Mouse (Mus musculus) CH12.LX (cell line): ENCODE measurements around the gene Best2. TPM values are rescaled to one million over a fixed set of nuclear protein-coding genes. Genes with fewer than 3 reads are reported as not detected.

Source experiments
- DNase-seq: peaks from one replicate; pipeline ENCODE4 v3.0.0-alpha.2; 2013; ENCODE audit errors: extremely low read depth
- H3K27ac ChIP-seq: 2 replicates; pipeline ENCODE4 v1.5.1; 2012; ENCODE audit warnings: low read depth, mild to moderate bottlenecking, control low read depth, moderate library complexity; ENCODE audit not compliant: insufficient read depth
- H3K27me3 ChIP-seq: replicated peaks from 2 replicates; pipeline ENCODE3; 2012; ENCODE audit warnings: inconsistent platforms
- H3K36me3 ChIP-seq, 2 experiments: replicated peaks in 1 of 2; 2 replicates each; pipeline versions ENCODE3 to v1.6.1; 2012; ENCODE audit warnings: inconsistent platforms in 1 of 2, low read length in 1 of 2, mild to moderate bottlenecking in 1 of 2, mixed read lengths in 1 of 2, moderate library complexity in 1 of 2; ENCODE audit not compliant: control insufficient read depth in 1 of 2, insufficient read depth in 1 of 2
- H3K4me1 ChIP-seq, 2 experiments: 2 replicates each; pipeline ENCODE4 v1.6.1; 2012; ENCODE audit warnings: inconsistent platforms in 1 of 2, moderate library complexity in 1 of 2; ENCODE audit not compliant: insufficient read depth in 2 of 2, control insufficient read depth in 1 of 2
- H3K4me2 ChIP-seq: 2 replicates; pipeline ENCODE4 v1.6.1; 2012; ENCODE audit warnings: low read depth, mild to moderate bottlenecking, control low read depth; ENCODE audit not compliant: poor library complexity, insufficient read depth, severe bottlenecking
- H3K4me3 ChIP-seq, 3 experiments: fragments of 150-350 bp in 1 of 3; sonication (generic) in 1 of 3; replicated peaks in 1 of 3; 2 replicates each; pipeline versions ENCODE3 to v1.5.1; 2011 to 2012; ENCODE audit warnings: low read depth in 2 of 3, low read length in 2 of 3, mild to moderate bottlenecking in 2 of 3, moderate library complexity in 2 of 3, control low read depth in 1 of 3, improper control_type of control experiment in 1 of 3, inconsistent platforms in 1 of 3, mixed read lengths in 1 of 3; ENCODE audit not compliant: poor library complexity in 1 of 3
- H3K79me2 ChIP-seq: replicated peaks from 2 replicates; pipeline ENCODE4 v1.6.1; 2012; ENCODE audit warnings: mild to moderate bottlenecking, moderate library complexity; ENCODE audit not compliant: control insufficient read depth, poor library complexity, insufficient read depth, severe bottlenecking; ENCODE audit errors: extremely low read depth
- H3K9ac ChIP-seq: 2 replicates; pipeline ENCODE4 v1.6.1; 2012; ENCODE audit warnings: low read depth, mild to moderate bottlenecking, control low read depth, moderate library complexity; ENCODE audit not compliant: insufficient read depth
- H3K9me3 ChIP-seq: replicated peaks from 2 replicates; pipeline ENCODE3; 2012; ENCODE audit warnings: low read length, inconsistent platforms, mixed read lengths
- BHLHE40 ChIP-seq: IDR thresholded peaks from 2 replicates; pipeline ENCODE4 v1.6.1; 2011; ENCODE audit warnings: mild to moderate bottlenecking, low read depth, low read length, improper control_type of control experiment
- CHD1 ChIP-seq: IDR thresholded peaks from 2 replicates; pipeline ENCODE4 v1.6.1; 2012; ENCODE audit warnings: low read depth, low read length, improper control_type of control experiment, inconsistent platforms
- CHD2 ChIP-seq: IDR thresholded peaks from 2 replicates; pipeline ENCODE4 v1.6.1; 2011; ENCODE audit warnings: low read length, improper control_type of control experiment
- CTCF ChIP-seq, 2 experiments: IDR thresholded peaks in 1 of 2; conservative IDR thresholded peaks in 1 of 2; 2 replicates each; pipeline ENCODE4 v1.5.1; 2011 to 2012; ENCODE audit warnings: low read depth in 2 of 2, low read length in 2 of 2, improper control_type of control experiment in 1 of 2, inconsistent platforms in 1 of 2, mild to moderate bottlenecking in 1 of 2, moderate library complexity in 1 of 2
- E2F4 ChIP-seq: IDR thresholded peaks from 2 replicates; pipeline ENCODE4 v1.6.1; 2011; ENCODE audit warnings: low read depth, low read length, improper control_type of control experiment; ENCODE audit not compliant: insufficient replicate concordance
- ELF1 ChIP-seq: IDR thresholded peaks from 2 replicates; pipeline ENCODE4 v1.6.1; 2014; ENCODE audit warnings: low read depth, mild to moderate bottlenecking, inconsistent platforms, low read length, improper control_type of control experiment
- EP300 ChIP-seq: IDR thresholded peaks from 2 replicates; pipeline ENCODE4 v1.6.1; 2011; ENCODE audit warnings: low read length, improper control_type of control experiment
- ETS1 ChIP-seq: conservative IDR thresholded peaks from 2 replicates; pipeline ENCODE4 v1.6.1; 2012; ENCODE audit warnings: low read depth, mild to moderate bottlenecking, inconsistent platforms, low read length, improper control_type of control experiment, moderate library complexity
- GABPA ChIP-seq: IDR thresholded peaks from 2 replicates; pipeline ENCODE4 v1.6.1; 2012; ENCODE audit warnings: low read depth, low read length, improper control_type of control experiment, inconsistent platforms; ENCODE audit not compliant: insufficient replicate concordance
- HCFC1 ChIP-seq: IDR thresholded peaks from 2 replicates; pipeline ENCODE4 v1.6.1; 2012; ENCODE audit warnings: low read depth, mild to moderate bottlenecking, inconsistent platforms, low read length, improper control_type of control experiment
- IRF4 ChIP-seq: IDR thresholded peaks from 2 replicates; pipeline ENCODE4 v1.6.1; 2014; ENCODE audit warnings: low read depth, mild to moderate bottlenecking, inconsistent platforms, low read length, improper control_type of control experiment
- KAT2A ChIP-seq: IDR thresholded peaks from 2 replicates; pipeline ENCODE4 v1.6.1; 2012; ENCODE audit warnings: low read length, improper control_type of control experiment, inconsistent platforms; ENCODE audit not compliant: insufficient replicate concordance
- MAFK ChIP-seq: IDR thresholded peaks from 2 replicates; pipeline ENCODE4 v1.6.1; 2011; ENCODE audit warnings: low read length, improper control_type of control experiment; ENCODE audit not compliant: insufficient replicate concordance
- MAX ChIP-seq: IDR thresholded peaks from 2 replicates; pipeline ENCODE4 v1.6.1; 2011; ENCODE audit warnings: low read length, improper control_type of control experiment
- MEF2A ChIP-seq: IDR thresholded peaks from 2 replicates; pipeline ENCODE4 v1.6.1; 2014; ENCODE audit warnings: low read depth, mild to moderate bottlenecking, inconsistent platforms, low read length, improper control_type of control experiment, borderline replicate concordance
- MXI1 ChIP-seq: IDR thresholded peaks from 2 replicates; pipeline ENCODE4 v1.6.1; 2011; ENCODE audit warnings: mild to moderate bottlenecking, low read depth, low read length, improper control_type of control experiment
- MYC ChIP-seq: IDR thresholded peaks from 2 replicates; pipeline ENCODE4 v1.6.1; 2011; ENCODE audit warnings: low read depth, mild to moderate bottlenecking, improper control_type of control experiment, low read length
- NELFE ChIP-seq: IDR thresholded peaks from 2 replicates; pipeline ENCODE4 v1.6.1; 2011; ENCODE audit warnings: low read depth, low read length, improper control_type of control experiment
- NRF1 ChIP-seq: IDR thresholded peaks from 2 replicates; pipeline ENCODE4 v1.6.1; 2014; ENCODE audit warnings: low read depth, mild to moderate bottlenecking, inconsistent platforms, low read length, improper control_type of control experiment, moderate library complexity
- POLR2A ChIP-seq: IDR thresholded peaks from 2 replicates; pipeline ENCODE4 v1.6.1; 2011; ENCODE audit warnings: low read depth, mild to moderate bottlenecking, improper control_type of control experiment, low read length
- RAD21 ChIP-seq: IDR thresholded peaks from 2 replicates; pipeline ENCODE4 v1.6.1; 2011; ENCODE audit warnings: low read depth, mild to moderate bottlenecking, low read length, improper control_type of control experiment, moderate library complexity
- RCOR1 ChIP-seq: conservative IDR thresholded peaks from 2 replicates; pipeline ENCODE4 v1.6.1; 2012; ENCODE audit warnings: low read depth, mild to moderate bottlenecking, inconsistent platforms, low read length, improper control_type of control experiment
- SIN3A ChIP-seq: IDR thresholded peaks from 2 replicates; pipeline ENCODE4 v1.6.1; 2012; ENCODE audit warnings: low read length, improper control_type of control experiment, inconsistent platforms
- SMC3 ChIP-seq: IDR thresholded peaks from 2 replicates; pipeline ENCODE4 v1.6.1; 2011; ENCODE audit warnings: low read depth, low read length, improper control_type of control experiment
- TBP ChIP-seq: conservative IDR thresholded peaks from 2 replicates; pipeline ENCODE4 v1.6.1; 2011; ENCODE audit warnings: low read depth, low read length, improper control_type of control experiment
- TCF12 ChIP-seq: IDR thresholded peaks from 2 replicates; pipeline ENCODE4 v1.6.1; 2014; ENCODE audit warnings: low read depth, mild to moderate bottlenecking, inconsistent platforms, low read length, improper control_type of control experiment
- UBTF ChIP-seq: IDR thresholded peaks from 2 replicates; pipeline ENCODE4 v1.6.1; 2012; ENCODE audit warnings: low read depth, mild to moderate bottlenecking, inconsistent platforms, low read length, improper control_type of control experiment, moderate library complexity
- USF1 ChIP-seq: IDR thresholded peaks from 2 replicates; pipeline ENCODE4 v1.6.1; 2014; ENCODE audit warnings: low read depth, mild to moderate bottlenecking, inconsistent platforms, low read length, improper control_type of control experiment
- ZC3H11A ChIP-seq: IDR thresholded peaks from 2 replicates; pipeline ENCODE4 v1.6.1; 2012; ENCODE audit warnings: low read depth, mild to moderate bottlenecking, inconsistent platforms, low read length, improper control_type of control experiment
- ZMIZ1 ChIP-seq: IDR thresholded peaks from 2 replicates; pipeline ENCODE4 v1.6.1; 2012; ENCODE audit warnings: low read depth, mild to moderate bottlenecking, inconsistent platforms, low read length, improper control_type of control experiment
- ZNF384 ChIP-seq: IDR thresholded peaks from 2 replicates; pipeline ENCODE4 v1.6.1; 2012; ENCODE audit warnings: low read depth, low read length, improper control_type of control experiment, inconsistent platforms
- dilution Hi-C: fragments of 300-500 bp; cut with MboI; formaldehyde crosslinking; loops from 2 replicates; pipeline ENCODE4 v1.14.3; 2020; ENCODE audit warnings: low sequenced_read_pairs; ENCODE audit not compliant: extremely low pct_unique_long_range_greater_than_20kb, extremely low pct_ligation_motif_present
- in situ Hi-C: fragments of 300-500 bp; cut with MboI; formaldehyde crosslinking; loops from 3 replicates; pipeline ENCODE4 v1.14.3; 2019; ENCODE audit warnings: low sequenced_read_pairs, low pct_ligation_motif_present, low pct_unique_long_range_greater_than_20kb, mixed read lengths
- polyA plus RNA-seq: library from polyadenylated mRNA; unstranded; fragments of >175 nt; gene quantifications from 2 replicates; pipeline ENCODE4 v1.2.1, GENCODE M21; 2012; ENCODE audit warnings: low read depth; ENCODE audit not compliant: insufficient read length
- total RNA-seq, 2 experiments: library from RNA; depleted of rRNA; stranded (reverse); fragments of 300-350 nt in 1 of 2; fragments of >200 nt in 1 of 2; gene quantifications; 2 replicates each; pipeline ENCODE4 v1.2.3; 2012 to 2014

Best2 gene
- total and polyA plus RNA-seq, 3 experiments: 0.23 TPM; not detected in 2

- H3K36me3 ChIP-seq: peaks cover 19 to 37% of the 10 kb centered on the region in 2 experiments
- peaks cover 9% of the 10 kb centered on the region for H3K79me2 ChIP-seq
- no peak overlapping the region for H3K4me3 ChIP-seq
- in situ Hi-C loops (no loop called here), dilution Hi-C loops (no loop called here)
- peak overlapping the region; percentile 29; the same call in 1 of the 2 replicates for H3K4me2 ChIP-seq
- H3K27me3 ChIP-seq: no peaks in the 10 kb centered on the region
- H3K4me1 ChIP-seq: peaks cover 18 to 50% of the 10 kb centered on the region in 2 experiments
- no peak for DNase-seq
- no peaks in the 10 kb centered on the region for H3K9me3 ChIP-seq
- no peak overlapping the region for H3K9ac ChIP-seq
- no peak for TF ChIP-seq HCFC1
- TF ChIP-seq EP300: no peak
- TF ChIP-seq NRF1: no peak
- TF ChIP-seq GABPA: no peak
- no peak for TF ChIP-seq USF1
- TF ChIP-seq MXI1: 0 out of 2 replicates have a peak, but pooled peaks have one; percentile 28
- H3K27ac ChIP-seq: 0 out of 2 replicates have a peak overlapping the region, but pooled peaks have one; percentile 15
Measured at GRCm38 (mm10) chr8:84966603-84967002, 47.7 kb downstream of the Best2 start.

- Histone ChIP-seq H3K27me3 (no peaks in the 10 kb centered on the region), H3K9ac (peak overlapping the region; percentile 39; the same call in 1 of the 2 replicates), H3K4me2 (peak overlapping the region; percentile 54), H3K79me2 (peaks cover 9% of the 10 kb centered on the region), H3K4me3 (peak overlapping the region; percentile 70 to 75 (median 73)), H3K27ac (peak overlapping the region; percentile 58), H3K9me3 (no peaks in the 10 kb centered on the region), H3K4me1 (peaks cover 17 to 46% of the 10 kb centered on the region in 2 experiments), H3K36me3 (peaks cover 16 to 37% of the 10 kb centered on the region in 2 experiments)
- peak; percentile 97 for DNase-seq
- in situ Hi-C loops (no loop called here), dilution Hi-C loops (no loop called here)
- TF ChIP-seq ZNF384 (no peak), POLR2A (peak; percentile 81), CHD2 (no peak; the same call in 1 of the 2 replicates), TCF12 (peak; percentile 54; the same call in 1 of the 2 replicates), ELF1 (peak; percentile 61), MXI1 (peak; percentile 91), BHLHE40 (peak; percentile 42), ZMIZ1 (peak; percentile 34; the same call in 1 of the 2 replicates), MEF2A (no peak), RAD21 (no peak), ETS1 (peak; percentile 16; the same call in 1 of the 2 replicates), RCOR1 (no peak), UBTF (no peak), MAFK (no peak), GABPA (no peak; the same call in 1 of the 2 replicates), E2F4 (peak; percentile 65; the same call in 1 of the 2 replicates), CTCF (conservative IDR thresholded peaks at IDR 0.05 in 1 of 2, IDR thresholded peaks at IDR 0.05 in 1 of 2; ENCODE audit: low read depth in 2 of 2, low read length in 2 of 2) (no peak), USF1 (no peak), MAX (peak; percentile 85), KAT2A (peak; percentile 84; the same call in 1 of the 2 replicates), HCFC1 (peak; percentile 92), MYC (0 out of 2 replicates have a peak, but pooled peaks have one; percentile 82), NRF1 (peak; percentile 90), IRF4 (peak; percentile 40; the same call in 1 of the 2 replicates), CHD1 (no peak), ZC3H11A (no peak), SMC3 (no peak), SIN3A (peak; percentile 84), TBP (peak; percentile 69), NELFE (peak; percentile 64)
Measured at GRCm38 (mm10) chr8:84965731-84966291, 48.5 kb downstream of the Best2 start.
